Mouse (Mus musculus) adrenal gland, postnatal 10 days (tissue): ENCODE data around the gene Cmas. TPM values are rescaled to one million over a fixed set of nuclear protein-coding genes. Genes with fewer than 3 reads are reported as not detected.
A peak's percentile ranks its signal among the peaks of the same experiment; 100 is the strongest.

Source experiments
- DNase-seq: peaks from one replicate; pipeline ENCODE4 v3.0.0; 2021; ENCODE audit warnings: mixed read lengths
- total RNA-seq, 2 experiments: library from RNA; stranded (reverse); gene quantifications; 2 replicates each; pipeline ENCODE4 v1.2.3; 2021

Cmas gene
- total RNA-seq, 2 experiments from 2014 or later = 33.8 to 37.4 TPM

DNA sequence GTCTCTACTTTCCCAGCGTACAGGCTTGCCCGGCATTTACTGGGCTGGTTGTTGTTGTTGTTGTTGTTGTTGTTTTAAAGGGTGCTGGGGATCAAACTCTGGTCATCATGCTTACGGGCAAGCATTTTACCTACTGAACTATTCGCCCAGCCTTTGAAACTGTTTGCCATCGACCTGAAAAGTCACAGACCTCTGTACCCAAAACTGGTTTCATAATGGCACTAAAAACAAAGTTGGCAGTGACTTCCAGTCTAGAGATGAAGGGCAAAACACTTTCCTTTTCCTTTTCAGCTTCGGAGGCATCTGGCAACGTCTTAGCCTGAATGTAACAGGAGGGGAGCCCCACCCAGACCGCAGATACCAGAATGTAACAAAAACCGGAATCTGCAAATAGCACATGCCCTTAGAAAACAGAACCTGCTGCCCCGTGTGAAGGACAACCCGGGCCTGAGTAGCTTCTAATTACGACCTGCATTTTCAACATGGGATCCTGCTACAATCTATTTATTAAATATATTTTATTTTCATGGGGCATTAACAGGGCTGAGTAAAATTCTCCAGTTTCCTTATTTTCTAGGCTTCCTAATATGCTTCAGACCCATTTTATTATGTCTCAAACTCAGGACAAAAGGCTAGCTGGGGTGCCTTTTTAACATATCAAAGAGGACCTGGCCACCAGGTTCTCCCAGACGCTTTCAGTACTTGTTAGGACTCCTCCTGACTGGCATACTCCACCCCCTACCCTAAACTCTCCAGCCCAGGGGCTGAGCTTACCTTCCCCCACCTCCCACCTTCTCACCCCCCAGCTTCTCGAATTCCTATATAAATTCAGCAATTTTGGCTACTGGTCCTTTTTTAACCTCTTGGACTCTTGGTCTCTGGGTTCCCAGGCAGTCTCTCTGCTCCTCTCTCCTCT is 3.9 kb upstream of the Cmas start:
- no peak for DNase-seq

DNA sequence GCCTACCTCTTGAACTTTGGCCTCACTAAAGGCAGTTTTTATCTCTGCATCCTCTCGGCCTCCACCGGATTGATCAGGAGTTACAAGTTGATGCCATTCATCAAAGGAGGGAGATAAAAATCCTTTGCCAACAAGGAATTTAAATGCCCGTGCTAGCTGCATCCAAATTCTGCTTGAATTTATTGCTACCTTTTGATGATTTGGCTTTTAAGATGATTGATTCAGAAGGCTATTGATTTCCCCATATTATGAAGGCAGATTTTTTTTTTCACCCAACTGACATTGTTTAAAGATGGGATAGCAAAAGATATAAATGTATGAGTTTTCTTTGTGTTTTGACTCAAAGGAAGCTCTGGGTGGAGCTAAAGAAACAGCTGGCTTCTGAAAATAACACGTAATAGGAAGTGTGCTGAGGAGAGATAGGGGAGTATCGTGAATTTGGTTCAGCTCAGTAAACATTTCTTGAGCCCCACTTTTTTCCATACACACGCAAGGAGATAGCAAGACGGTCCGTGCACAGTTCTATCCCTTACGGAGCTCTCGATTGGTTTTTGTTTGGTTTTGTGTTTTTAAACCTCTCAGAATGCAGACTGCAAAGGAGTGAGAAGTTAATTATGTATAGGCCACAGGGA is 964 bp downstream of the Cmas start:
- no peak for DNase-seq

DNA sequence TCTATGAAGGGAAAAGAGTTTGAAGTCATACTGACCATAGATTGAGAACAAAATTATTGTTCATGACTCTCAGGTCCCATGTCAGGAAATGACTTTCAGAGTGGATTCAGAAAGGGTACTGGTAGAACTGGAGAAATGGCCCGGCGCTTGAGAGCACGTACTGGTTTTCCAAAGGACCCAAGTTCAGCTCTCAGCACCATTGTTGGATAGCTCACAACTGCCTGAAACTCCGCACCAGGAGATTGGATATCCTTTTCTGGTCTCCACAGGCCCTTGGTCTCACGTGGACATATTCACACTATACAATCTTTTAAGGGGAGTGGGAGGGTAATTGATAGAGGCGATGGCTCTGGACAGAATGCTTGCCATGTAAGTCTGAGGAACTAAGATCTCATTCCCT is 1.5 kb downstream of the Cmas start:
- DNase-seq = no peak

DNA sequence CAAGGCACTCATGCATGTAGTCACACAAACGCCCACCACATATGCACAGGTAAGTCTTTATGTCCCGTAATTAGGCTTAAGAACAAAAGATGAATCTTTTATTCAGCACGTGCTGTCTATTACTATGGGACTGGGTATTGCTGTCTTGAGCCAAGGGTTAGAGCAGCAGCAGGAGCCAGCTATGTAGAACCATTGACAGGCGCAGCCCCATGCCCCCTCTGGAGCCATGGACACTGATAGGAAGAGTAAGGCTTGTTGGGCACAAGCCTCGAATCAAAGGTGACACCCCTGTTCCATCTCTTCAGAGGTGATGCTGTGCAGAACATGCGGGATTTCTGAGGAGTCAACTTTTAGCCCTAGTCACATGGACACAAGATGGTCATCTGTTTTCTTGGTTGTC is 2.1 kb downstream of the Cmas start:
- no peak for DNase-seq

DNA sequence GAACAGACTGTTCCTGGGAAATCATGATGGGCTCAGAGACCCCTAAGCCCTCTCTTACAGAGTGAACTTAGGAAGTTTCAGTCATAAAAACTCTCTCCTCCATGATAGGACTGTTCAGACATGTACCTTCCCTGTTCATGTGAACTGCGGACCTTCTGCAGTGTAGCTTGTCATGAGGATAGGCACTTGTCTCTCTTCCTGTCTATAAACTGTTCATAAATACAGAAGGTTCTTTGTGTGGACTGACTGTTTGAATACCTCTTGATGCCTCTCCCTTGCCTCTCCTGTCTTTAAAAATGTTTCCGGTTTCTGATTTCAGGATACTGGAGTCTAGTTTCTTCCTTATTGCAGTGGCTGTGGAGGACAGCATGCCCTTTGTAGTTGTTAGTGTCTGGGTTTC is 3.1 kb downstream of the Cmas start:
- no peak for DNase-seq

DNA sequence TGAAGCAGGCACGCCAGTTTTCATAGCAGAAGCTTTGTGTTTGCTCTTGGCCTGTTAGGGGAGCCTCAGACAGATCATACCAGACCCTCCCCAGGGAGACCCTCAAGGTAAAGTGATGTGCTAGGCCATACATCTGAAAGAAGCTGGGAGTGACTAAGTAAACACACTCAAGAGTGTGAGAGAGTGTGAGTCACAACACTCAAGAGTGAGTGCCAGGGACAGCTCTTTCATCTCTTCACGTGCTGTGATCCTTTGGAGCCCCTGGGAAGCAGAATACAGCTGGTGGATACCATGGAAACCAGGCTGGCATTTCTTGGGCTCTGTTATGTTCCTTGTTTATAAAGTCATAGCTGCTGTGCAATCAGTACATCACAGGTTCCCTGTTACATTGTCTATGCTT is 8.4 kb downstream of the Cmas start:
- DNase-seq = no peak

DNA sequence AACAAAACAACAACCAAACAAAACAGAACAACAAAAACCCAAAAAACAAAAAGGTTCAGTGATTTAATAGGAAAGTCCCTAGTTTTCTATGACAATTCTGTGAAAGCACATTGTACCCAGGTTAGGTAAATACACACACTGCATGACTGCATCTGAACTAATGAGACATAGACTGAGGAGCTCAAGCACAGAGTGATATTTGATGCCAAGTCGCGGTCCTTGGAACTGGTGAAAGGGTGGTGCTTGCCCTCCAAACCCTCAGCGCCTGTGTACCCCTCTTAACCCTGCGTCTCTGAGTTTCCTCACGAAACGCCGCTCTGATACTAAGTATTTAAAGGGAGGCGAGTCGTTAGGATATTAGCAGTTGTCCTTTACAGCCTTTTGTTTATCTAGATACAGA is 10.8 kb downstream of the Cmas start:
- DNase-seq = no peak

DNA sequence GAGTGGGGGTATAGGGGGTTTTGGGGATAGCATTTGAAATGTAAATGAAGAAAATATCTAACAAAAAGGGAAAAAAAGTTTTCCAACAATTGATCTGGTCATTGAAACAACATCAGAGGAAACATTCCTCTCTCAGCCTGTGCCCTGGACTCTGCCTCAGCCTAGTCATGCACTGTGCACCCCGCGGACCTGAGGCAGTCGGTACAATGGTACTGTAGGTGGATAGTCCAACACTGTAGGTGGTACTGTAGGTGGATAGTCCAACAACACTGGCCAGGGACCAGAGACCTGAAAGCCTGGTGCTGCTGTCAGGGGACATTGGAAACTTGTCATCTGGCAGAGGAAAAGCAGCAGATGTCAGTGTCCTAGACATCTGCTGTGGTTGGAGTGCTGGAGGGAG is 13.4 kb downstream of the Cmas start:
- DNase-seq = no peak

DNA sequence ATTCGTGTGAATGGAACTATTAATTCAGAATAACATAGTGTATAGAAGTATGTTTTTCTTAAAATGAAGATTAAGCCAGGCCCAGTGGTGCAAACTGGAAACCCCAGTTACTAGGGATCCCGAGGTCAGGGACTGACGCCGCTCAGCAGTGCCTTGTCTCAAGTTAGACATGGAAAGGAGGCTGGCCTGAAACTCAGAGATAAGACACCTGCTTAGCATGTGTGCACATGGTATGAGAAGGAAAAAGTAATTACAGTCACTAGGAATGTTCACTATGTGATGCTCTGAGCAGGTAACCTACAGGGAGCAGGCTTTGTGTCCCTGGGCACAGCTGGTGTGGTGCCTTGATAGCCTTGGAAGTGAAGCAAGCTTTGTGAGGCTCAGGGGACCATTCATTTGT is 15.2 kb downstream of the Cmas start:
- no peak for DNase-seq

DNA sequence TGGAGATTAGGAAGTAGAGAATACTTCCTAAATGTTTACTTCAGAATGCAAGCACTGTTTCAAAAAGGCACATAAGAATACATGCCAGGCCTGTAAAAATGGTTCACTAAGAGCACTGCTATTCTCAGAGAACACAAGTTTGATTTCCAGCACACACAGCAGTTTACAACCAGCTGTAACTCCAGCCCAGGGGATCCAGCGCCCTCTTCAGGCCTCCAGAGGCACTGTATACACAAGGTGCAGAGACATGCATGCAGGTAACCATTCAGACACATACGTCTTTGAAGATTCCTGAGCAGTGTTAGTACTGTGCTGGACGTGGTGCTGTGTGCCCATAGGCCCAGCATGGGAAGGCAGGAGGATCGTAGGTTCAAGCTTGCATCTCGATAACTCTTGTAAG is 17.1 kb downstream of the Cmas start:
- no peak for DNase-seq

DNA sequence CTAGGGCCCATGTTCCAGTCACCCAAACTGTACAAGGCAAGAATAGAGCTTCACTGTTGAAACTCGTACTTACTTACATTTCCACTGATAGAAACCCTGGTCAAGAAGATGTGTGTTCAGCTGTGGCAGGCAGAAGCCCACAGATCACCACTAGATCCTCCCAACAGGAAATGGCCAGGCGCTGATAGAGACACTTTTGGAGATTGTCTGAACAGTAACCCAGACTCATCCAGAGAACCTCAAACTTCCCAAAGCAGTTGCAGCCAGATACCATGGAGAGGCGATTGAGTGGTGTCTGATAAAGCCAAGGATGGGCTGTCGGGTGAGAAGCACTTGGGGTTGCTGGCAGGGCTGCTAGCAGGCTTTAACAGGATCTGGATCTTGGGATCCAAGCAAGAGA is 20.4 kb downstream of the Cmas start:
- no peak for DNase-seq

DNA sequence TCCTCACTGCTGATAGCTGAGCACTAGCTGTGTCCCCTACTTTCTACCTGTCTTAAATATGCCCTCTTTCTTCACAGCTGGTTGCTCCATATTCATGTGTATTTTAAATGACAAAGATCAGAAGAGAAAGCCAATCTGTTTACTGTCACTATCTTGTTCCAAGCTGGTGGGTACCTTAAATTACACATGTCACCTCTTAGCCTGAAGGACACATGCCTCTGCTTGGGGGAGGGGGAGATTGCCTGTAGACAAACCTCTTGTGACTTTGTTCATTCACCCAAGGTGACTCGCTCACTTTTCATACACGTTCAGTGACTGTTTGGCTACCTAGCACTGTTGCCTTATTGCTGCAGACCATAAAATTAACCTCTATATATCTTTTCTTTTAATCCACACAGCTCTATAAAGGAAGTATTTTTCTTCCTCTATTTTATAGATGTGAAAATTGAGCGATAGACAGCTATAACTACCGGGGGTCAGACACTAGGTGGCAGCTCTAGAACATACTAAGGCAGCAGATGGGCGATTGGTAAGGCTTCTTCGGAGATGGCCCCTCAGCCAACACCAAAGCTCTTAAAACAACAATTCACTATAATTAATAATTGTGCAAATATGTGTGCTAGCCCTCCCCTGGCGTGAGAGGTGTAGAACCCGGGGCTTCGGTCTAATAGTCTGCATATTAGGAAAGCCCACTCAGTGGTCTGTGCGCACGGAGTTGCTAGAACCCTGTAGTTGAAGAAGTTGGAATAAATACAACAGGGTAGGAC is 22.7 kb downstream of the Cmas start:
- peak; percentile 46 for DNase-seq

DNA sequence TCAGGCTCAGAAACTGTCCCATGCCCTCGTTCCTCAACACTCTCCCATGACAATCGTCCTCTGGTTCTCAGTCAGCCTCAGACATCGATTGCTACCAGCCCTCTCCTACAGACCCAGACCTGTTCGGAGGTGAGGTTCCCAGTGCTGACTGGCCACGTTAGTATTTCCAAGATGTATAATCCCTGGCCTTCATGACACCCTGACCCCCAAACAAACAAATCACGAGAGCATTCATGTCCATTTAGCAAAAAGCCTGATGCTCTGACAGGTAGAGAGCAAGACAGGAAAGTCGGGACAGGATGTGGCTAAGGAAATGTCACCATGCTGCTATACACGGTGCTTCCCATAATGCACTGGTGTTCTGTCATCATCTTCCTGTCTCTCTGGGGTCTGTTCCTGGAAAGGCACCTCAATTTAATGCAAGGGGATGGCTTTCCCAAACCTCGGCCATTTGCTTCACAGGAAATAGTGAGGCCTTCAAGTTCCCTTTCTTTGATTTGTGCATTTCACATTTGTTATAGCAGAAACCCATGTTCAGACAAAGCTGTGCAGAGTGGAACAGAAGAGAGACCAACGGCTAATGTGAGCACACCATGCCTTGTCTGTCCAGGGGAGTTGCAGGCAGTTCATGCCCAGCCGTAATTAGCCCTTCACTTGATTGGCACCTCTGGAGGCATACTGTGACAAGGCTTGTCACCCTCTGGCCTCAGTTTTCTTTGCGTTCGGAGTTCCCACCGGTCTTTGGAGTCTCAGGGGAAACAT is 23.5 kb downstream of the Cmas start:
- DNase-seq = no peak

DNA sequence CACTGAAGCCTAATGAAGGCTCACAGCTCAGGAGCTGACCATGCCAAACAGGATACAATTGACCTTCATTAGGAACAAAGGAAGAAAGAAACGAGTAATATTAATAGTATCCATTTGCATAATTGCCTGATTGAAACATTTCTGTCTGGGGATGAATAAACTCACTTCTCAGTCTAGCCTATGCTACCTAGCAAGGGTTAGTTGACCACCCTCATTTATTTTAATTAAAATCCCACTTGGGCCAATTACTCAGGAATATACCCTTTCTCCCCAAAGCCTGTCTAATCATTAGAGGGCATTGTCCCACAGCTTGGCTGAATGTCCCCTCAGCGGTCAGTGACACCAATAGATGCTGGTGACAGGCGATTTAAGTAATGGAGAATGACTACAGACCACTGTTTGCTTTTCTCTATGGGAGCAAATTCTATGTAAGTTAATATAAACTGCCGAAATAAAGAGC is 24.1 kb downstream of the Cmas start:
- DNase-seq = no peak

DNA sequence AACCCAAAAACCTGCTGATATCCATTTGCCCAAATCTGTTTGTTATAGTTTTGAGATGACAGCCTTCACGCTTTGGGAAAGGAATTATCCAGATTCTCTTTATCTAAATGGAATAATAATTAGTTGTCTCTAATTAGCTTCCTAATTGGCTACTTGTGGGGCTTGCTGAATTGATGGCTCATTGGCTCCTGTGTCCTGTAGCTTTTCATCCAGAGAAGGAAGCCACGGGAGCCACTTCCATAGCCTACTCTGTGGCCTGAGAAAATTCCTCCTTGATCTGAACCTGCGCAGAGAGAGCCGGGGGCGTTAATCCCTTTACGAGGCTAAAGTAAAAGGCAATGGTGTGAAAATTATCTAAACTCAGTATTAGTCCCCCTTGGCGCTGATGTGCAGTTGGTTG is 24.8 kb downstream of the Cmas start:
- no peak for DNase-seq

DNA sequence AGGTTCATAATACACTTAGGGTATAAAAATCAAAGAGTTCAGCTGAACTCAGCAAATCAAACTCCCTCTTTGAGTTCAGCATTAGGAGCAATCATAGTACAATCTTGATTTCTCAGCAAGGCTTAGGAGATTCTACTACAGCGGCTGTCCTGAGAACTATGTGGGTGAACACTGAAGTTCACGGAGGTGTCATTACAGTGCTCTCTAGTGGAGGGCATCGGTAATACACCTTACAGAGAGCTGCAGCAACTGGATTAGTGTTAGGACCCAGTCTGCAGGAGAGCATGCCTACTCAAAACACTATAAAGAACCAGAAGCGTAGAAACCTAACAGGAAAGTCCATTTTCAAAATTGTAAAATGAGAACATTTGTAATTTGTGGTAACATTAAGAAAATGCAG is 28.9 kb downstream of the Cmas start:
- peak; percentile 77 for DNase-seq

DNA sequence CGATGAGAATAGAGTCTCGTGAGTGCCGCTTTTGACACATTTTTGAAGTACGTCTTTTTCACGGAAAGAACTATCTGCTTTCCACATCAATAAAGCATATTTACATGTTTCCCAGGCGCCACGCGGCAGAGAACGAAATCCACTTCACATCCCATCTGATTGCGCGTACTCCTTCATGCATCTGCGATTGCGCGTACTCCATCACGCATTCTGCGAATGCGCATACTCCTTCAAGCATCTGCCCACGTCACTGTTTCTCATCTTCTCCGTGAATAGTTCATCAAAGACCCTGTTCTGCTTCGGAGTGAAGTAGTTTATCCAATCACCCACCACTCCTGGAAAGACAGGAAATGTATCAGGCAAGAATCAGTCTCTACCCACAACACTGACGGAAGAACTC is 29.6 kb downstream of the Cmas start:
- DNase-seq = no peak

DNA sequence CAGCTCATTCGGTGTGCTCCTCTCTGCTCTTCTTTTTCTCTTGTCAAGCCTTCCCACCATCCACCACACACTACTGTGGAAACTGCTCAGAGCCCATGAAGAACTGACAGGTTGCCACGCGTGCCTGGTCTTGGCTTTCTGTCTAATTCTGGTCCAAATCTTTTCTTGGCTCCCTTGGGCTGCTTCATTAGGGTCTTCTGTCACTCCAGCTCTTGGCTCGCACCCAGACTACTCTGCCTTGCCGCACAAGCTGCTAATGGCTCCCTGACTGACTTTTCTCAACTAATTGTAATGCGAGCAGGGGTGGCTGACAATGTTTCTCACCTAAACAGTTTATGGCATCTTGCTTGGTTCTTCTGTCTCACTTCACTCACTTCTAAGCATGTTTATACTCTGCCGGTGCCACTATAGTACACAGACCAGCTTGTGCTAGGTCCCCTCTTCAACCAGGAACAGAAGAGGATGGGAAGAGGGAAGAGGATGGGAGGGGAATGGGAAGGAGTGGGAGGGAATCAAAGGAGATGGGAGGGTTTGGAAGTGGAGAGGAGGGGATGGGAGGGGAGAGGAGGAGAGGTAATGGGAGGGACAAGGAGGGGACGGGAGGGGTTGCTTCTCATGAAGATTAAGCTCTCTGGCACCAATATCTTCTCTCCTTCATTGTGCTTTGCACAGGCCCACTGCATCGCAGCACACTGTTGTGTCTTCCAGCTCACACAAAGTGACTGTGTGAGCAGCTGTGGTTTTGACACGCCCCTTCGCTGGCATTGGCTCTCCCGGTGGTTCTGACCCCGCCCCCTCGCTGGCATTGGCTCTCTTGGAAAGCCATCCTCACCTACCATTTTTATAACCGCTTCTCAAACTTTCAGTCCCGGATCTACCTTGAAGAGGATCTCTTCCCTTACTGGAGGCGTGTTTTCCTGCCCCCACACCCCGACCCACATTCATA is 31.8 kb downstream of the Cmas start:
- DNase-seq = peak; percentile 12

DNA sequence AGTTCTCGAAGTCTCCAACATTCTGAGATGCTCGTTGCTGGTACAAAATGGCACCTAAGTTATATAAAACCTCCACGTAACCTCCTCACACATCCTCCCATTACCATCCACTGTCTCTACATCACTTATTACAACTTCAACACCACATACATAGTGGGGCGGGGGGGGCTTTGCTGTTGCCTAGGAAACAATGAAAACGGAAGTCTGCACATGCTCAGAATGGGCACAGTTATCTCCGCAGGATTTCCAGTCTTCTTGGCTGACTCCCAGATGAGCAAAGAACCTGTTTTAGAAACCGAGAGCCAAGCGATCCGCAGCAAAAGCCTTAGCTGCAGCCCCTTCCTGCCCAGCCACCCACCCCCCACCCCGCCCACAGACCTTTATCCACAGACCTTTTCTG is 33.2 kb downstream of the Cmas start:
- DNase-seq = no peak

DNA sequence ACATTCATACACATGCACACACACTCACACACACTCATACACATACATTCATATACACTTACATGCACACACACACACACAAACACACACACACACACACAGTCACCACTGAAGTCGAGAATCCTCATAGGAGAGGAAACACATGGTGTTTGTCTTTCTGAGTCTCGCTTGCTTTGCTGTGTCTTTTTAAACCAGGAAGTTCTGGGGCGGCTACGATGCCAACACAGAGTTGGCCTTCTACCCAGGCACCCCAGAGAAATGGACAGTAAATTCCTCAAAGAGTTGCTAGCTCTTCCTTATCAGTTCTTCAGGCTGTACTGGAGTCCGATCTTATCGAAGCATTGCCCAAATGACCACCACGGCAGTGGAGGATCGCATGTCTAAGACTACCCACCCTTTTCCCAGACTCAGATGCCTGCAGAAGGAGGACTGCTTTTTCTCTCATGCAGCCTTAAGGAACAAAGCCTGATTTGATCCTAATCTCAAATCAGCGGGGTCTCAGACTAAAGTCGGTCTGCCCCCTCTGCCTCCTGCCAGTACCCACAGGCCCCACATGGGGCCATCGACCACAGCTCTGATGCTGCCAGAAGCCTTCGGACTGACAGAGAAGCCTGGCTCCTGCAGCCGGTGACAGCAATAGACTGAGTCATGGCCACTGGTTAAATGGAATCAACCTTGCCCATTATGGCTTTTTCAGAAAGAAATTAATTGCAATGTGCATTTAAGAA is 35.9 kb downstream of the Cmas start:
- no peak for DNase-seq
